Mouse (Mus musculus): ENCODE data around the gene Adamts3.

DNA sequence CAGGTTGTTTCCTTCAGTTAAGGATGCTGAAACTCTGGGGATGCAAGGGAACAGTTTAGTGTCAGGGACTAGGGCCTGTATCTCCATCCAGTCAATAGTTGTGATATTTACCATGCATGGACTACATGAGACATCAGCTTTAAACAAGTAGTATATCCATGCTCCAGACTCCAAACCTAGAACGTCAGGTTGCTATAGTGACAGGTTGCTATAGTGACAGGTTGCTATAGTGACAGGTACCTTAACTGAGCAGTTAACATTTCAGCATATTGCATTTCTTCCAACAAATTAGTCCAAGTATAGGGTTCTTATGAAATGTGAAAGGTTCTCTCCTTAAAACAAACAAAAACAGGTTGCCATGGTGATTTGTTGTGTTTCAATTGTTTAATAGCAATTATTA is 36.6 kb downstream of the Adamts3 start:
- TF ChIP-seq CTCF (IDR thresholded peaks at IDR 0.05; ENCODE audit: control insufficient read depth, insufficient read depth, insufficient read length) = no peak
- TF ChIP-seq MAX (IDR thresholded peaks at IDR 0.05) = no peak
- TF ChIP-seq USF1 (IDR thresholded peaks at IDR 0.05; ENCODE audit: low read depth) = no peak
- no peak for TF ChIP-seq CEBPB (IDR thresholded peaks at IDR 0.05; ENCODE audit: low read depth)
- TF ChIP-seq MYOG (IDR thresholded peaks at IDR 0.05; ENCODE audit: control insufficient read depth, extremely low read depth, insufficient read length) = no peak
- no peak for TF ChIP-seq FOSL1 (IDR thresholded peaks at IDR 0.05; ENCODE audit: insufficient read depth, low read length, poor library complexity, severe bottlenecking)

All from C2C12 (cell line).